Mouse (Mus musculus) G1E (cell line): ENCODE data around the gene Akr1cl. TPM values are rescaled to one million over a fixed set of nuclear protein-coding genes. Genes with fewer than 3 reads are reported as not detected.

Experiments used
- ATAC-seq: 2 replicates; pipeline ENCODE4 v1.8.0; 2016; ENCODE audit warnings: mild to moderate bottlenecking; ENCODE audit not compliant: insufficient number of reproducible peaks, poor library complexity, low FRiP score, severe bottlenecking; ENCODE audit errors: extremely low read depth
- DNase-seq: peaks from one replicate; pipeline ENCODE4 v3.0.0; 2012; ENCODE audit warnings: low spot score
- H3K27me3 ChIP-seq: 2 replicates; pipeline ENCODE4 v1.6.1; 2012; ENCODE audit warnings: mild to moderate bottlenecking, low read length, inconsistent platforms; ENCODE audit not compliant: insufficient read depth
- H3K36me3 ChIP-seq: replicated peaks from 2 replicates; pipeline ENCODE3; 2012; ENCODE audit warnings: mild to moderate bottlenecking, inconsistent platforms
- H3K4me1 ChIP-seq: 2 replicates; pipeline ENCODE4 v1.6.1; 2012; ENCODE audit warnings: low read depth, low read length, inconsistent platforms, mixed read lengths; ENCODE audit not compliant: insufficient read depth
- H3K4me3 ChIP-seq: 2 replicates; pipeline ENCODE4 v1.5.1; 2012; ENCODE audit warnings: low read depth, mild to moderate bottlenecking, inconsistent platforms, low read length, moderate library complexity, mixed read lengths
- H3K9me3 ChIP-seq: replicated peaks from 2 replicates; pipeline ENCODE4 v1.6.1; 2012; ENCODE audit warnings: inconsistent platforms
- CTCF ChIP-seq: IDR thresholded peaks from 2 replicates; pipeline ENCODE4 v1.5.1; 2012; ENCODE audit warnings: low read depth, low read length, inconsistent platforms, mixed read lengths
- GATA1 ChIP-seq: IDR thresholded peaks from 2 replicates; pipeline ENCODE4 v1.6.1; 2012; ENCODE audit warnings: borderline replicate concordance, low read length, inconsistent platforms, mixed read lengths
- GATA2 ChIP-seq: IDR thresholded peaks from 2 replicates; pipeline ENCODE4 v1.6.1; 2012; ENCODE audit warnings: low read depth, low read length, inconsistent platforms, borderline replicate concordance
- POLR2AphosphoS5 ChIP-seq: IDR thresholded peaks from 2 replicates; pipeline ENCODE4 v1.6.1; 2012; ENCODE audit warnings: low read depth, low read length, inconsistent platforms; ENCODE audit not compliant: insufficient replicate concordance
- TAL1 ChIP-seq: conservative IDR thresholded peaks from 2 replicates; pipeline ENCODE4 v1.6.1; 2012; ENCODE audit warnings: low read depth, low read length, inconsistent platforms, mixed read lengths
- polyA plus RNA-seq: library from polyadenylated mRNA; stranded (reverse); fragments of >175 nt; gene quantifications from 2 replicates; pipeline ENCODE4 v1.2.3, GENCODE M21; 2012
- total RNA-seq, 2 experiments: library from RNA; stranded (forward) in 1 of 2; stranded (reverse) in 1 of 2; fragments of 200-1000 nt in 1 of 2; fragments of >200 nt in 1 of 2; fragmentation: Nextera tagmentation in 1 of 2; gene quantifications; 2 replicates each; pipeline ENCODE4 v1.2.3; 2014 to 2017

Gene Akr1cl
- total and polyA plus RNA-seq, 3 experiments: 0.27 TPM; not detected in 2

DNA sequence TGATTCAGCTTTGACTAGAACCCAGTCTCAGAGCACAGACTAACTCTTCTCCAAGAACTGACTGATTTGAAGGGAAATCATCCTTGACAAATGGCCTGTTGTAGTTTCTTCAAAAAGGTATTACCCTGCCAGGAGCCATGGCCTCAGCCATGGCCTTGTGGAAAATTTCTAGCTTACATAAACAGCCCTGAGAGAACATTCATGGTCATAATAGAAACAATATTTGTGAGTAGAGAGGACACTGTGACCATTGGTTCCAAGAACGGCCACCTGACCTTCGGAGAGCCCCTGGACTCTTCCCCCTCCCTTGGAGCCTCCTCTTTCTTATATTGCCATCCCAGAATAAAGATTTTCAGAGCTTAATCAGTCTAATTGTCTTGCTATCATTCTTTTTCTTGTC is 10.9 kb upstream of the Akr1cl start:
- DNase-seq (no peak), ATAC-seq (no peak)
- H3K4me1 ChIP-seq: no peaks in the 10 kb centered on the region; the same call in 1 of the 2 replicates
- TF ChIP-seq TAL1: no peak
- no peak for TF ChIP-seq POLR2AphosphoS5
- TF ChIP-seq GATA2: no peak
- no peak for TF ChIP-seq CTCF
- no peak for TF ChIP-seq GATA1
- no peak overlapping the region for H3K4me3 ChIP-seq
- no peaks in the 10 kb centered on the region for H3K36me3 ChIP-seq
- H3K9me3 ChIP-seq: no peaks in the 10 kb centered on the region
- H3K27me3 ChIP-seq: peaks cover 10% of the 10 kb centered on the region; the same call in 1 of the 2 replicates

DNA sequence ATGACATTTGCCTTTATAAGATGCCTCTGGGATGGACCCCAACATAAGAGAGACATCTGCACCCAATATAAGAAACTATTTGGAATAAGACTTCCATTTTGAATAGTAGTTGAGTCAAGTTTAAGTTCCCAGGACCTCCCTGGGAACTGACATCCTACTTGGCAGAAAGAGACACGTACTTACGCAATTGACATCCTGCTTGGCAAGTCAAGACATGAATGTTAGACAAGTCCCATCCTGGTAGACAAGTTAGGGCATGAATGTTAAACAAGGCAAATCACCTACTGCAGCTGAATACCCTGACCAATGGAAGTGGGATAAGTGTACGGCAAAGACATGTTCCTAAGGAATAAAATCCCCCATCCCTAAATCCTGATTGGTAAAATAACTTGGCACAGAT is 9.3 kb upstream of the Akr1cl start:
- TF ChIP-seq TAL1 (no peak), CTCF (no peak), GATA2 (no peak), POLR2AphosphoS5 (no peak), GATA1 (no peak)
- H3K27me3 ChIP-seq: peaks cover 8% of the 10 kb centered on the region; the same call in 1 of the 2 replicates
- H3K4me1 ChIP-seq: no peaks in the 10 kb centered on the region; the same call in 1 of the 2 replicates
- no peaks in the 10 kb centered on the region for H3K9me3 ChIP-seq
- ATAC-seq: no peak
- no peak for DNase-seq
- no peaks in the 10 kb centered on the region for H3K36me3 ChIP-seq
- H3K4me3 ChIP-seq: no peak overlapping the region

- no peak for ATAC-seq
Measured at GRCm38 (mm10) chr1:65040806-65041205, 8.2 kb upstream of the Akr1cl start.

GRCm38 (mm10) chr1:65039679-65040078 is 7.1 kb upstream of the Akr1cl start:
- ATAC-seq (no peak), DNase-seq (no peak)
- Histone ChIP-seq H3K27me3 (peaks cover 8% of the 10 kb centered on the region; the same call in 1 of the 2 replicates), H3K4me1 (no peaks in the 10 kb centered on the region), H3K9me3 (no peaks in the 10 kb centered on the region), H3K4me3 (no peak overlapping the region), H3K36me3 (no peaks in the 10 kb centered on the region)
- TF ChIP-seq GATA1 (no peak), CTCF (no peak), GATA2 (no peak), TAL1 (no peak), POLR2AphosphoS5 (no peak)

More at GRCm38 (mm10) chr1:65040806-65041205, 8.2 kb upstream of the Akr1cl start:
- TF ChIP-seq GATA1 (no peak), GATA2 (no peak), TAL1 (no peak), CTCF (no peak), POLR2AphosphoS5 (no peak)
- H3K36me3 ChIP-seq: no peaks in the 10 kb centered on the region
- H3K4me3 ChIP-seq: no peak overlapping the region
- no peaks in the 10 kb centered on the region for H3K9me3 ChIP-seq
- DNase-seq: no peak
- H3K27me3 ChIP-seq: peaks cover 8% of the 10 kb centered on the region; the same call in 1 of the 2 replicates
- H3K4me1 ChIP-seq: no peaks in the 10 kb centered on the region

GRCm38 (mm10) chr1:65037542-65037941 is 5.0 kb upstream of the Akr1cl start:
- Histone ChIP-seq H3K9me3 (no peaks in the 10 kb centered on the region), H3K4me1 (no peaks in the 10 kb centered on the region), H3K4me3 (no peak overlapping the region), H3K27me3 (0 out of 2 replicates have a peak, but pooled peaks cover 8% of the 10 kb centered on the region), H3K36me3 (no peaks in the 10 kb centered on the region)
- DNase-seq (no peak), ATAC-seq (no peak)
- TF ChIP-seq TAL1 (no peak), CTCF (no peak), GATA2 (no peak), GATA1 (no peak), POLR2AphosphoS5 (no peak)

DNA sequence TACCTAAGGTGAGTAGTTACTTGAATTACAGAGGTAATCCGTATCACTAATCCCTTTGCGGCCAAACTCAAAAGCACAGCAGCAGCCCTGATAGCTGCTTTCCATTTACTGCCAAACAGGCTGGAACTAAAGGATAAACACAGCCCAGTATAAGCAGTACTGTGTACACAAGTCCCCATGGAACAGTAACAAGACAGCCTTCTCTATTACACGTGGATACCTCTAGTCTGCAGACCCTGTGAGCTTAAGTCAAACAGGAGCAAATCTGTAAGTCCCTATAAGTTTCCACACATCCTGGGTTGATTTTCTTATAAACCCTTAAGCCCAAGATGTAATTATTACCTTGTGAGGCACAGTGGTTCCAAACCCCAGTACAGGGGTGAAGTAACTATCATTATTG is 3.0 kb upstream of the Akr1cl start:
- no peak for ATAC-seq
- Histone ChIP-seq H3K4me3 (no peak overlapping the region), H3K9me3 (no peaks in the 10 kb centered on the region), H3K36me3 (no peaks in the 10 kb centered on the region), H3K4me1 (no peaks in the 10 kb centered on the region), H3K27me3 (0 out of 2 replicates have a peak, but pooled peaks cover 8% of the 10 kb centered on the region)
- no peak for TF ChIP-seq POLR2AphosphoS5
- no peak for TF ChIP-seq CTCF
- TF ChIP-seq GATA2: no peak
- no peak for TF ChIP-seq TAL1
- TF ChIP-seq GATA1: no peak
- no peak for DNase-seq

DNA sequence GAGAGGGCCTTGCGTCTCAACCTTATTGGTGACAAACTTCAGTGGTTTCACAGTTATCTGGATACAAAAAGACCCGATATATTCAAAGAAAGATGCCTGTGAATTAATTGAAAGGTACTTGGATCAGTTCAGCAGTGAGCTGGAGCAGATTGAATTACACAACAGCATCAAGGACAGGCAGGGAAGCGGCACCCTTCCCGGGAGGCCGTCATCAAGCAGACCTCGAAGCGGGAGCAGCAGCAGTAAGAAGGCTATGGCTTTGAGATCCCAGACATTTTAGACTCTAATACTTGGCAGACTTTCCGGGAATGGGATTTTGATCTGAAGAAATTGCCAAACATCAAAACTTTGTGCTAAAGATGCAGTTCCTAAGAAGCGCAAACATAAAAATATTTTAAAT is 4.4 kb downstream of the Akr1cl start:
- DNase-seq (no peak), ATAC-seq (no peak)
- Histone ChIP-seq H3K36me3 (no peaks in the 10 kb centered on the region), H3K4me3 (no peak overlapping the region), H3K9me3 (no peaks in the 10 kb centered on the region), H3K27me3 (peaks cover 5% of the 10 kb centered on the region), H3K4me1 (no peaks in the 10 kb centered on the region)
- TF ChIP-seq GATA1: no peak
